Mouse (Mus musculus): ENCODE measurements around the gene Ficd.

Ficd gene

DNA sequence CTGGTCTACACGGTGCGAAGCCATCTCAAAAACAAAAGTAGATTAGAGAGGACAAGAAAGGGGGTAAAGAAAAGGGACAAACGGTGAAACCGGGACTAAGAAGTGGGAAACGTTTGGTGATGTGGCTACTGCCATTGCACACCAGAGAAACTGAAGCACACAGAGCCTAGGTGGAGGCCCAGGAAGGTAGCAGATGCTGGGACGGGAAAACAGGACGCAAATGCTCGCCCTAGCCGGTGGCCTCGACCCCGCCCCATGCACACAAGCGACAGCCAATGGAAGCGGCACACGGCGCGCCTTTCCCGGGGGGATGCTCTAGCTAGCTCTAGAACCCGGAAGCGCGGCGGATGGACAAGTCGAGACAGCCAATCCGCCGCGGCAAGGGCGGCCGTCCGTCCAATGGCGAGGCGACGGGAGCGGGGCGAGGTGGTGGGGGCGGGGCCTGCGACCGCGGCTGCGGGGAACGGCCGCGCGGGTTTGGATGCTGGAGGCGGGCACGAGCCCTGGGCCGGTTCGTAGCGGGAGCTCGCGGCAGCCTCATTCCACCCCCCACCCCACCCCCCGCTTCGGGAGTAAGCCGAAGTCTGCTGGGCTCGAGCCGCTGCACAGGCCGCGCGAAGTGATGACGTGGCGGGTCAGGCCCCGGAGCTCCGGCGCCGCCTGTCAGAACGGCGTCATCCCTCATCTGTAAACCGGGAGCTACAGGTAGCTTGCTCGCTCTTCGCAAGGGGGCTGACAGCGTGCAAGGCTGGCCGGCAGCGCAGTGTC, at the start of gene Ficd:
TSS of gene Ficd (plus strand) at position 459 of the 768 bp plus-strand sequence.
- in situ Hi-C loops (cut with MboI; ENCODE audit: low sequenced_read_pairs): no loop called here

DNA sequence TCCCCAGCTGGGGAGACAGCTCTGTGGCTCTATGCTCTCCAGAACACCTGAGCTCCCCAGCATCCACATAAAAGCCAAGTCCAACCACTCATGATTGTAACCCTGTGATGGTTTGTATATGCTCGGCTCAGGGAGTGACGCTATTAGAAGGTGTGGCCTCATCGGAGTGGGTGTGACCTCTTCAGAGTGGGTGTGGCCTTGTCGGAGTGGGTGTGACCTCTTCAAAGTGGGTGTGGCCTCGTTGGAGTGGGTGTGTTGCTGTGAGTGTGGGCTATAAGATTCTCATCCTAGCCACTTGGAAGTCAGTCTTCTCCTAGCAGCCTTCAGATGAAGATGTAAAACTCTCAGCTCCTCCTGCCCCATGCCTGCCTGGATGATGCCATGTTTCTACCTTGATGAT, 48.1 kb upstream of the Ficd start:
- in situ Hi-C loops (cut with MboI; ENCODE audit: low sequenced_read_pairs): no loop called here

DNA sequence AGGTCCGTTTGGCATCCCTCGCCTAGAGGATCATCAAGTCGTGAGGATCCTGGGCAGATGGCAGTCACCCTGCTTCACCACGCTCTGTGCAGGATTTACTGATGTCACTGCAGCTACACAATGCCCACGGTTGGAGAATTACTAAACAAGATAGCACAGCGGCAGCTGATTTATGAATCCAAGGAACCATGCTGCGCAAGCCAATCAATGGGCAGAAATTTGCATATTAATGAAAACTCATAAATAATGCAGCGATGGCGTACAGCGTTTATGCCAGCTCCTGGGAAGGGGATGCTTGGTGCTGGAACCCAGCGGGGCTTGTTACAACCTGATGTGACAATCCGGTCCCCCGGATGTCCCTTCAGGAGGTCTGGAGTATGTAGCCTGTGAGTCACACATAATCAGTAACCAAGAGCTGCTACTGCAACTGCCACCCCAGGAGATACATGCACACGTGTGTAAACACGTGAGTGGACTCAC, 45.5 kb upstream of the Ficd start:
- in situ Hi-C loops (cut with MboI; ENCODE audit: low sequenced_read_pairs): no loop called here

DNA sequence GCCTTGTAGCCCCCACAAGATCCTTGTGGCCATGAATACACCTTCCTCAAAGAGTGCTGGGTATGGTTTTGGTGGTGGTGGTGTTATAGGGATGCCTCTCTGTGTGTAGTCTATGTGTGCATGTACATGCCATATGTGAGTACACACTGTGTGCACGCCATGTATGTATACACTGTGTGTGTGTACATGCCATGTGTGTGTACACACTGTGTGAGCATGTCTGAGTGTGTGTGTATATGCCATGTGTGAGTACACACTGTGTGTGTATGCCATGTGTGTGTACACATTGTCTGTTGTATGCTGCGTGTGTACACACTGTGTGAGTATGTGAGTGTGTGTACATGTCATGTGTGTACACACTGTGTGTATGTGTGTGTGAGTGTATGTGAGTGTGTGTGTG, 44.7 kb upstream of the Ficd start:
- in situ Hi-C loops (cut with MboI; ENCODE audit: low sequenced_read_pairs): no loop called here

DNA sequence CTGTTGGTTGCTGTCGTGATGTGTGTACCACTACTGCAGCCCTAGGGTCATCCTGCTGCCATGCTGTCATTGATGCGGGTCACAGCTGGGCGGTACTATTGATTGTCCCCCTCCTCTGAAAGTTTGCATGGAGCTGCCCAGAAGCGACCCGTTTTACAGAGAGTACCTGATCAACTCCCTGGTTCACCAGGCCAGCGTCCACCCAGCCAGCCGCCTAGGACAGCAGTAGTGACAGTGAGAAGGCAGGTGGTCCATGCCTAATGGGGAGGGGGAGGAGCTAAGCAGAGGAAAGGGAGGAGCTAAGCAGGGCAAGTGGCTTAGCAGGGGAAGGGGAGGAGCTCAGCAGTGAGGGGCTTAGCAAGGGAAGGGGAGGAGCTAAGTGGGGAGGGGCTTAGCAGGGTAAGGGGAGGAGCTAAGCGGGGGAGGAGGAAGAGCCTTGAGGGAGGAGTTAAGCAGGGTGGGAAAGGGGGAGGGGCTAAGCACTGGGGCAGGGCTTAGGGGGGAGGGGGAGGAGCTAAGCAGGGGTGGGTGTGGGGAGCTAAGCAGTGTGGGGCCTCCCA, 42.3 kb upstream of the Ficd start:
- in situ Hi-C loops (cut with MboI; ENCODE audit: low sequenced_read_pairs): no loop called here

DNA sequence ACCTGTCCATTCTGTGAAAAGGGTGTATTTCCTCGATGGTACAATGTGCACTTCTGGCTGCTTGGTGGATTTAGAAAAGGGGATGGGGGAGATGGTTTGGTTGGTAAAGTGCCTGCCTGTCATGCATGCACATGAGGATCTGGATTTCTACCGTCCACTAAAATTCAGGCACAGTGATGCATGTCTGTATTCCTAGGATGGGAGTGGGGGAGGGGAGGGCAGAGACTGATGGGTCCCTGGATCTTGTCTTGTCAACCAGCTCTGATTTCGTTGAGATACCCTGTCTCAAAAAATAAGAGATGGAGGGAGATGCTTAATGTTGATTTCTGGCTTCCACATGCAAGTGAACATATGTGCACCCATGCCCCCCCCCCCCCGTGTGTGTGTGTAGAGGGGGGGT, 41.6 kb upstream of the Ficd start:
- in situ Hi-C loops (cut with MboI; ENCODE audit: low sequenced_read_pairs): no loop called here

DNA sequence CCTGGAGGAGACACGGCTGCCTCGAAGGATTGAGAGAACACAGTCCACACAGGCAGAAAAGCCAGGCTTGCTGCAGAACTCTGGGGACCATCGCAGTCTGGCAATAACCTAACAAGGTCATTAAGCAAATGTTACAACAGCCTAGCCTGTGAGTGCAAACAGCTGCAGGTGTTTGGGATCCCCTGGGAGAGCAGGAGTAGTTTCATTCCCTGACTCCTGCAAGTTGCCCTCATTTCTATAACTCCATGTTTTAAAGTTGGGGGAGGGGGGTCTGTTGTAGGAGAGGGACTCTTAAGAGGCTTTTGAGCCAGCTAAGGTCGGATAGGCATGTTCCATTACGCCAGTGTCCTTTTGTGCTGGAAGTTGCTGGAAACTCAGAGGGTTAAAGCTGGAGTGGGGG, 41.2 kb upstream of the Ficd start:
- in situ Hi-C loops (cut with MboI; ENCODE audit: low sequenced_read_pairs): no loop called here

DNA sequence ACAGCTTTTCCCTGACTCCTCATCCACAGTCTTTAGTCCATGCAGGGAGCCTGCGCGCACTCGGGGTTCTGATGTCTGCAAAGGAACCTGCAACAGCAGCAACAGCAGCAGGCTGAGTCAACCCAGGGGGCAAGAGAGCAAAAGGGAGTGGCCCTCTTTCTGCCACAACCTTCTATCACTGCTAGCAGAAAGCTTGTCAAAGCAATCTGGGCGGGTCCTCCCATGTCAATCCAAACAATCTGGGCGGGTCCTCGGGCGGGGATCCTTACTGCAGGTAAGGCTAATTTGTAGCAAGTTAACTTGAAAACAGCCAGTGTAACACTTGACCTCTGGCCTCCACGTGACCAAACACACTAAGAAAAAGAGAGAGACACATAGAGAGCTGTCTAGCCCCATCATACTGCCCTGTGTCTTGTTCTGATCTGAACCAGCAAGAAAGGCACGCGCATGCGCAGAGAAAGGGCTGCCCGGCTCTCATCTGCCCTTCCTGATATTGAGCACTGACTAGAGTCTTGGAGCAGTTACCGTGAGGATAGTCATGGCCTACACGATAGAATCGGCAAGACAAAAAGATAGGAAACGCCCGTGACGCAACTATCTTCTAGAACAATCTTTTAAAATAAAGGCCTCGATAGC, 35.1 kb upstream of the Ficd start:
- in situ Hi-C loops (cut with MboI; ENCODE audit: low sequenced_read_pairs): no loop called here

DNA sequence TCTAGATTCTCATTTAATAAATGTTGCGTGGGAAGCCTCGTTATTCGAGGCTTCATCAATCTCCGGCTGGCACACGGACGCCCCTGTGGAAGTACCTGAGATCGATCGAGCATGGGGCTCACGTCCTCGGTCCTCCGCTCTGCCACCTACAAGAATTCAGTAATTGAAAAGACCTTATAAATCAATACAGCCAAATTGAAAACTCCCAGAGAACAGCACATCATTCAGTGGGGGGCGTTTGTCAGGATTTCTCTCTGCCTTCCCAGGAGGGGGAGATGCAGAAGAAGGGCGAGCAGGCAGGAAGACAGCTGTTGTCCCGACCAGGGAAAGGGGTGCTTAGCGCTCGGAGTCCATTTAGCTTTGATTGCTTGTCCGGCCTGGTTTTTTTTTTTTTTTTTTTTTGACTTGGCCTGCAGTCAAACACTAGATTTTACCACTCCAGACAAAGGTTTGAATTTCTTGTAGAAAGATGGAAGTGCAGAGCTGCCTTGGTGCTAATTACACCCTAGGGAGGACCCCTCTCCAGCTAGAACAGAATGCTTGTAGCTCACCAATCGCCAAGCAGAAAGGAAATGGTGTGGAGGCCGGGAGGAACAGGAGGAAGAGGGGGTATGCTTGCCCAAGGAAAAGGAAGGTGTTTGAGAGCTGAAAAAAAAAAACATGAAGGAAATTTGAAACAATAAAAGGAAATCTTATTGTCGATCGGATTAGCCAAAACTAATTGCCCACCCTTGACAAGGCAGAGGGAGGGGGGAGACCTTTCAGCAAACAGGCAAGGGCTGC, 31.6 kb upstream of the Ficd start:
- in situ Hi-C loops (cut with MboI; ENCODE audit: low sequenced_read_pairs): no loop called here

DNA sequence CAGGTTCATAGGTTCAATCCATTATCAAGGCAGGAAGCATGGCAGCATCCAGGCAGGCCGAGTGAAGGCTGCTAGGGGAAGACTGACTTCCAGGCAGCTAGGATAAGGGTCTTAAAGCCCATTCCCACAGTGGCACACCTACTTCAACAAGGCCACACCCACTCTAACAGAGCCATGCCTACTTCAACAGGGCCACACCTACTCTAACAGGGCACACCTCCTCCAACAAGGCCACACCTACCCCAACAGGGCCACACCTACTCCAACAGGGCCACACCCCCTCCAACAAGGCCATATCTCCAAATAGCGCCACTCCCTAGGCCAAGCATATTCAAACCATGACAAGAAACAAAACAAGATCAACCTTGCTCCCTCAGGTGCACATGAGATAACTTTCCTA, 22.7 kb upstream of the Ficd start:
- in situ Hi-C loops (cut with MboI; ENCODE audit: low sequenced_read_pairs): no loop called here

DNA sequence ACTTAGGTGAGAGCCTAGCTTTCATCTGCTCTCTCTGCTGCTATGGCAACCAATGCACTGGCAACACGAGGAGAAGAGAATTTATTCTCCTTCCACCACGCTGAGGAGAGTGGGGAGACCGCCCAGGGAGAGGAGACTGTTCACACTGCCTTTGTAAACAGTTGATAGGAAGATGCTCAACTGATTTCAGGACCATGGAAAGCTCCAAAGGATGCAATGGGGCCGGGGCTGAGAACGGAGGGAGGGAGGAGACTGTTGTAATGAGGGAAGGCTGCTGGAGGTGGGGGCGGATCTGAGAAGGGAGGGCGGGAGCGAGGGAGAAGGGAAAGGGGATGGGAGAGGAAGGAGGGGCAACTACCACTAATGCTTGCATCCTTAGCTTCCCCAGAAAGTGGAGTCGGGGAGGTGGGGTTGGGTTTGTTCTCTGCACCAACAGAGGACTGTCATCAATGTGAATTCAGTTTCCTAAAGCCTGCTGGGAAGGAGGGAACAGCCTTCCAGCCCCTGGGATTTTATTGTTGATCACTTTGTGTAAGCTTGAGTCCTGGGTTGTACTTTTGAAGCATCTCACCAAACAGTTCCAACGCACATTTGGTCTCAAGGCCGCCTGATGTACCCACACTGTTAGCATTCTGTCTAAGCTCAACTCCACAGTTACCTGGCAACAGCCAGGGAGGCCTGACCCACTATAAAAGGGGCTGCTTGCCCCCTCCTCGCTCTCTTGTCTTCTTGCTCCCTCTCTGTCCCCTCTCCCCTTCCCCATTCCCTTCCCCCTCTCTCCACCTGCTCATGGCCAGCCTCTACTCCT, 18.8 kb upstream of the Ficd start:
- in situ Hi-C loops (cut with MboI; ENCODE audit: low sequenced_read_pairs): no loop called here

DNA sequence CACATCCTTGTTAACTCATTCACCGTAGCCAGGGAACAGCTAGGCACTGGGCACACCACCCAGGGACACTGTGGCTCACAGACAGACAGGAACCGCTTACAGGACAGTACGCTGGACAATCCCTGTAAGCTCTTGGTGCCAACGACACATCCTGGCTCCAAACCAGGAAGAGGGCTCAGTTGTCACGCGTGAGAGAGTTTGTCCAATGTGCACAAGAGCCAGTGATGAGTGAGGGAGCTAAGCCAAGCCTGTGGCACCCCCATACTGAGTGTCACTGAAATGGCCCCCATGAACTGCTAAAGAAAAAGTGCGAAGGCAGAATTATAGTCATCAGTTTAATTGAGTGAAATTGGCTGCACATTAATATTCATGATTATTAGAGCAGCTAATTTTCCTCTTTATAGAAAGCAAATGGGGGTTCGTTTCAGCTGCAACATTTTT, 16.4 kb upstream of the Ficd start:
- in situ Hi-C loops (cut with MboI; ENCODE audit: low sequenced_read_pairs): no loop called here

DNA sequence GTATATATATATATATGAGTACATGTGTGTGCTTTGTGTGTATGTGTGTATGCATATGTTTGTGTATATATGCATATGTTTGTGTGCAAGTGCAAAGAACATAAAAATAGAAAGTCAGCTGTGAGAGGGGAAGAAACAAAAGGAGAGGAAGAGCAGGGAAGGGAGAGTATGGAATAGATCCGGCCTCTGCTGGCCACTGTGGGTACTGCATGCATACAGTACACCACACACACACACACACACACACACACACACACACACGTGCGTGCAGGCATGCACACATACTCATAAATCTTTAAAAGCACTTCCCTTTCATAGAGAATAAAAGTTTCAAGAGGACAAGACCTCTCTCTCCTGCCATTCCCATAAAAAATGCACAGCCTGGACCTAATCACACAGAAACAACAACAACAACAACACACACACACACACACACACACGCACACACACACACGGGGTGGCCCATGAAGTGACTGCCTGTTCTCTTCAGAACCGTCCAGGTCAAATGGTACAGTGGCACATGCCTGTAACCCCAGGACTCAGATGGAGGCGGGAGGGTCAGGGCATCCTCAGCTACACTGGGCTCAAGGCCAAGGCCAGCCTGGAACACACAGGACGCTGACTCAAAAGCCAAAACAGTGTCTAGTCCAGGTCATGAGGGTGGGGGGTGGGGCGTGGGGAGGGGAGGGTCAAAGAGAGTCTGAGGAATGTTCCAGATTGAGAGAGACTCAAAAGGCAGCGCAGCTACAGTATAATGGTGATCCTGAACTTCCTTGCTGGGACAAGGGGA, 13.2 kb upstream of the Ficd start:
- in situ Hi-C loops (cut with MboI; ENCODE audit: low sequenced_read_pairs): loop anchor here (10.0 kb wide), 1 partner anchor 248 kb away; no protein-coding TSS in a partner anchor

DNA sequence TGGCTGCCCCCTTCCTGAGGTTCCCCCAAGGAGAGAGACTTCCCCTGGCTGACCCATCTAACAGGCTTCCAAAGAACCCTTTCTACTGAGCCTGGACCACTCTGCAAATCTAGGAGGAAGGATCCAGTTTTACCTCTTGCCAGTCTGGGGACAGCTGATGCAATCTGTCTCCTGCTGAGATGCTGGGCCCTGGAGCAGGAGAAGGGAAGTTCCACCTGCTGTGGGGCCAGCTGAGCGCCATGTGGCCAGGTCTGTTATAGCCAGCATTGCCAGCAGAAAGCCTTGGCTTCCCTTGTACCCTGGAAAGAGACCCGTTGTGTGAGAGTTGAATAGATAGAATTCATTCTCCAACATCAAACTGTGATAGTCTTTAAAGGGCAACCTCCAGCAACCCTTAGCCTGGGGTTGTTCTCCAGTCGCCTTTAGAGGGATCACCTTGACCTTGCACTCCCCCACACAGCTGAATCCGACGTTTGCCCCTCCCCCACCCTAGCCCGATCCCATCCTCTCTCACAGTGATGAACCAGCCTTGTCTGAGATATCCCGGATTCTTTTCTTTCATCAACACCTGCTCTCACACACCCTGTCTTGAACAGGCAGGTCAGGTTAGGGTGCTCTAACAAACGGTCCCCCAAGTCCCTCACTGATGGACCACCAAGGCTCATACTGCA, 11.9 kb upstream of the Ficd start:
- in situ Hi-C loops (cut with MboI; ENCODE audit: low sequenced_read_pairs): loop anchor here (10.0 kb wide), 1 partner anchor 249 kb away; no protein-coding TSS in a partner anchor

DNA sequence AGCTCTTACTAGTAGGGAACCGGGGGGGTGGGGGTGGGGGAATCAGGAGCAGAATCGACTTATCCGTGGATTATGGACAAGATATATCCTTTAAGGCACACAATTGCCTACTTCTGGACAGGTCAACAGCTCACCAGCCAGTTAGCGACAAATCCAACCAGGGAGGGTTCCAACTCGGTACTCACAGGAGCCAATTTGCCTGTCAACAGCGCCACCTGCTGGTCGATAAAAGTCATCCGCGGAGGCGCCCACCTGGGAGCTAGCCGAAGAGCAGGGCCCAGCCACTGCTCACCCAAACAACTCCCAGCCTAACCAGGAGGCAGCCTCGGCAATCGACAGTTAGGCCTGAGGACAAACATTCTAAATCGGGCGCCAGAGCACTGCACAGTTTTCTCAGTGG, 11.2 kb upstream of the Ficd start, which contains the start of gene 1700069L16Rik:
TSS of gene 1700069L16Rik (minus strand) at position 327 of the 400 bp plus-strand sequence.
- in situ Hi-C loops (cut with MboI; ENCODE audit: low sequenced_read_pairs): loop anchor here (10.0 kb wide), 1 partner anchor 250 kb away; no protein-coding TSS in a partner anchor

DNA sequence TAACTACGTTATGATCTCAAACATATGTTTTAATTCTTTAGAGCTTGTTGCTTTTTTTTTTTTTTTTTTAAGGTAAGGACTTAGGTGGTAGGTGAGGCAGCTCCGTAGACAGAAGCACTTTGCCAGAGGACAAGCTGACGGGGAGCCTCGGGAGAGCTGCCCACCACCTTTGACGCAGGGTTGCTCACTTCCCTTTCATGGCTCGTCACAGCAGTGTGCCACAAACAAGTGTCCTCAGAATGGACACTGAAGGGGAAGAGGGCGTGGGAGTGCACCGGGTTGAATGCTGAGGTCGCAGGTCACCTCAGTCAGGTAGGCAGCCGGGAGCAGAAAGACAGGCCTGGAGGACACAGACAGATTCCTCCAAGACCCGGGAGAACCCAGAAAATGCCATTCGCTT, 10.2 kb upstream of the Ficd start:
- in situ Hi-C loops (cut with MboI; ENCODE audit: low sequenced_read_pairs): loop anchor here (5.0 to 10.0 kb wide), 2 partner anchors 251 to 358 kb away; no protein-coding TSS in a partner anchor

DNA sequence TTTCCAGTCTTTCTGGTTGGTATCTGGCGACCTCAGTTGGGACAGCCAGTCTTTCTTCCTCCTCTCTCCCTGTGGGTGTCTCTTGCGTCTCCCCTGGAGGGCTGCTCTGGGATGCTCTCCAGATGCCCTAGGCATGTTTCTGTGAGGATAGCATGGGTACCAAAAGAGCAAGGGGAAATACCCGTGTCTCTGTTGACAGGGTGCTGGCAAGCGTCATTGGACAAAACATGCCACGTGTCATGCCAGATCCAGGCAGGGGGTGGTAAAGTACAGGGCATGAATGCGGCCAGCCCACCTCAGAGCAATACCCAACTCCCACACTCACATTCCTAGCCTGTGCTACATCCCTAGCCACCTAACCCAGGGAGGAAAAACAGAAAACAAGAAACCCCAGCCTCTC, 9.0 kb upstream of the Ficd start:
- in situ Hi-C loops (cut with MboI; ENCODE audit: low sequenced_read_pairs): loop anchor here (5.0 to 10.0 kb wide), 2 partner anchors 252 to 359 kb away; no protein-coding TSS in a partner anchor

DNA sequence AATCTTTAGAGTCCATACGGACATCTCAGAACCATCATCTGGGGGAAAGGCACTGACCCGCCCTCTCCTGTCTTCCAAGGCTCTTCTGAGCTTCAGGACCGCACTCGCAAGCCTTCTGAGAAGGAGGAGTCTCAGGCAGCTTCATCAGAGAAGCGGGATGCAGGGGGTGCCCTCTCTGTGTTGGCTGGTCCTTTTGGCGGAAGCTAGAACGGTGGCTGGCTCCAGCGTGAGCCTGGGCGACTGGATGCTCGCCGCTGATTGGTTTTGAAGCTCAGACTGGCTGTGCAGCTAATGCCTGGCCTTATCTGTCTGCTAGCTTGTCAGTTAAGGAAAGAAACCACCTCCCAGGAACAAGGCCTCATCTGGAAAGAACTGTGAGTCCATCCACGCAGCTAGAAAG, 8.4 kb upstream of the Ficd start:
- in situ Hi-C loops (cut with MboI; ENCODE audit: low sequenced_read_pairs): loop anchor here (5.0 to 10.0 kb wide), 2 partner anchors 252 to 360 kb away; no protein-coding TSS in a partner anchor

Measured in CH12F3 (cell line).